Mouse (Mus musculus) limb, embryonic 12.5 days (tissue): Measurements from ENCODE around the gene Arid1b. TPM values are rescaled to one million over a fixed set of nuclear protein-coding genes. Genes with fewer than 3 reads are reported as not detected.

Experiments used
- ATAC-seq: fragments of 200-750 bp; cut with Nextera tagmentation; 2 replicates; pipeline ENCODE4 v1.8.0; 2017; ENCODE audit warnings: low read depth, moderate TSS enrichment; ENCODE audit not compliant: insufficient number of reproducible peaks, insufficient read depth, low FRiP score, low TSS enrichment
- H3K27ac ChIP-seq: fragments of 300-500 bp; sonication (generic); 2 replicates; pipeline ENCODE4 v1.5.1; 2016; ENCODE audit warnings: mild to moderate bottlenecking, moderate library complexity
- H3K27me3 ChIP-seq: fragments of 300-500 bp; sonication (generic); 2 replicates; pipeline ENCODE4 v1.6.1; 2016; ENCODE audit warnings: mild to moderate bottlenecking, moderate library complexity
- H3K36me3 ChIP-seq: fragments of 300-500 bp; sonication (generic); 2 replicates; pipeline ENCODE4 v1.6.1; 2016; ENCODE audit warnings: mild to moderate bottlenecking, moderate library complexity
- H3K4me1 ChIP-seq: fragments of 300-500 bp; sonication (generic); replicated peaks from 2 replicates; pipeline ENCODE4 v1.6.1; 2016
- H3K4me2 ChIP-seq: fragments of 300-500 bp; sonication (generic); 2 replicates; pipeline ENCODE4 v1.6.1; 2016; ENCODE audit warnings: mild to moderate bottlenecking, moderate library complexity
- H3K4me3 ChIP-seq: fragments of 300-500 bp; sonication (generic); replicated peaks from 2 replicates; pipeline ENCODE4 v1.5.1; 2016; ENCODE audit warnings: mild to moderate bottlenecking
- H3K9ac ChIP-seq: fragments of 300-500 bp; sonication (generic); replicated peaks from 2 replicates; pipeline ENCODE4 v1.6.1; 2016; ENCODE audit warnings: mild to moderate bottlenecking, moderate library complexity
- H3K9me3 ChIP-seq: fragments of 300-500 bp; sonication (generic); 2 replicates; pipeline ENCODE4 v1.6.1; 2016; ENCODE audit warnings: mild to moderate bottlenecking, moderate library complexity
- WGBS: fragments of 180-500 bp; shearing (Covaris S2); methylation state at CpG from one replicate; pipeline ENCODE4 v1.1.7; 2016; 5-methylcytosine and 5-hydroxymethylcytosine counted together
- polyA plus RNA-seq: library from polyadenylated mRNA; unstranded; fragments of >200 nt; fragmentation: Nextera tagmentation; extraction: Ambion mirVana; gene quantifications from 2 replicates; pipeline ENCODE4 v1.2.1, GENCODE M21; 2016

The Arid1b gene
- polyA plus RNA-seq, 1 experiment from 2014 or later = 18.2 TPM

GRCm38 (mm10) chr17:5190367-5190766 lies 196.2 kb downstream of the Arid1b start:
- Histone ChIP-seq H3K27me3 (no peaks in the 10 kb centered on the region), H3K4me2 (peak overlapping the region; percentile 69), H3K9me3 (no peaks in the 10 kb centered on the region), H3K4me3 (peak overlapping the region; percentile 55), H3K9ac (peak overlapping the region; percentile 86), H3K27ac (peak overlapping the region; percentile 99), H3K4me1 (peaks cover 30% of the 10 kb centered on the region), H3K36me3 (no peaks in the 10 kb centered on the region)
- ATAC-seq = peak; percentile 1; the same call in 1 of the 2 replicates
- WGBS = 37% methylated on average over 3 of the region's 3 CpGs

- no peak overlapping the region for H3K4me3 ChIP-seq
- H3K27me3 ChIP-seq = no peaks in the 10 kb centered on the region
- WGBS = 83% methylated on average over 8 of the region's 8 CpGs
- H3K36me3 ChIP-seq = no peaks in the 10 kb centered on the region
- no peak overlapping the region for H3K4me2 ChIP-seq
- peaks cover 41% of the 10 kb centered on the region for H3K4me1 ChIP-seq
- no peak overlapping the region for H3K27ac ChIP-seq
- H3K9me3 ChIP-seq = no peaks in the 10 kb centered on the region
- ATAC-seq = no peak
- no peak overlapping the region for H3K9ac ChIP-seq
These were observed 200.2 kb downstream of the Arid1b start for GRCm38 (mm10) chr17:5194157-5194916.

GRCm38 (mm10) chr17:5195397-5195796 lies 201.3 kb downstream of the Arid1b start:
- H3K9ac ChIP-seq = no peak overlapping the region
- 57% methylated on average over 5 of the region's 5 CpGs for WGBS
- no peak for ATAC-seq

GRCm38 (mm10) chr17:5196005-5196404 lies 201.9 kb downstream of the Arid1b start:
- no peaks in the 10 kb centered on the region for H3K36me3 ChIP-seq
- ATAC-seq = no peak
- no peaks in the 10 kb centered on the region for H3K9me3 ChIP-seq
- H3K9ac ChIP-seq = no peak overlapping the region
- H3K4me3 ChIP-seq = no peak overlapping the region
- H3K27me3 ChIP-seq = no peaks in the 10 kb centered on the region
- 88% methylated on average over 10 of the region's 10 CpGs for WGBS
- peaks cover 36% of the 10 kb centered on the region for H3K4me1 ChIP-seq
- H3K4me2 ChIP-seq = no peak overlapping the region
- no peak overlapping the region for H3K27ac ChIP-seq

More at GRCm38 (mm10) chr17:5195397-5195796, 201.3 kb downstream of the Arid1b start:
- Histone ChIP-seq H3K4me3 (no peak overlapping the region), H3K9me3 (no peaks in the 10 kb centered on the region), H3K4me2 (no peak overlapping the region), H3K27ac (no peak overlapping the region), H3K27me3 (no peaks in the 10 kb centered on the region), H3K4me1 (peaks cover 40% of the 10 kb centered on the region), H3K36me3 (no peaks in the 10 kb centered on the region)

- ATAC-seq = no peak
These were observed 202.4 kb downstream of the Arid1b start for GRCm38 (mm10) chr17:5196508-5196907.

GRCm38 (mm10) chr17:5197083-5197482 lies 203.0 kb downstream of the Arid1b start:
- Histone ChIP-seq H3K4me2 (no peak overlapping the region), H3K27ac (no peak overlapping the region), H3K4me1 (peaks cover 35% of the 10 kb centered on the region), H3K36me3 (no peaks in the 10 kb centered on the region), H3K27me3 (no peaks in the 10 kb centered on the region), H3K9me3 (no peaks in the 10 kb centered on the region), H3K4me3 (no peak overlapping the region), H3K9ac (no peak overlapping the region)
- 78% methylated on average over 2 of the region's 2 CpGs for WGBS
- ATAC-seq = no peak

More at GRCm38 (mm10) chr17:5196508-5196907, 202.4 kb downstream of the Arid1b start:
- Histone ChIP-seq H3K4me2 (no peak overlapping the region), H3K27me3 (no peaks in the 10 kb centered on the region), H3K4me3 (no peak overlapping the region), H3K9ac (no peak overlapping the region), H3K9me3 (no peaks in the 10 kb centered on the region), H3K4me1 (peaks cover 34% of the 10 kb centered on the region), H3K36me3 (no peaks in the 10 kb centered on the region), H3K27ac (no peak overlapping the region)
- 78% methylated on average over 6 of the region's 6 CpGs for WGBS

- no peak for ATAC-seq
- 82% methylated on average over 3 of the region's 3 CpGs for WGBS
- no peaks in the 10 kb centered on the region for H3K9me3 ChIP-seq
- no peak overlapping the region for H3K4me2 ChIP-seq
- no peak overlapping the region for H3K9ac ChIP-seq
- H3K4me3 ChIP-seq = no peak overlapping the region
- H3K27ac ChIP-seq = no peak overlapping the region
- no peaks in the 10 kb centered on the region for H3K36me3 ChIP-seq
- H3K27me3 ChIP-seq = no peaks in the 10 kb centered on the region
- peaks cover 37% of the 10 kb centered on the region for H3K4me1 ChIP-seq
These were observed 203.6 kb downstream of the Arid1b start for GRCm38 (mm10) chr17:5197765-5198164.

- Histone ChIP-seq H3K27ac (no peak overlapping the region), H3K9me3 (no peaks in the 10 kb centered on the region), H3K4me2 (no peak overlapping the region), H3K27me3 (no peaks in the 10 kb centered on the region), H3K4me3 (no peak overlapping the region), H3K4me1 (peaks cover 41% of the 10 kb centered on the region), H3K9ac (no peak overlapping the region), H3K36me3 (no peaks in the 10 kb centered on the region)
- 73% methylated on average over 6 of the region's 6 CpGs for WGBS
- ATAC-seq = no peak
These were observed 204.1 kb downstream of the Arid1b start for GRCm38 (mm10) chr17:5198252-5198651.

- no peak overlapping the region for H3K9ac ChIP-seq
- no peak overlapping the region for H3K4me3 ChIP-seq
- H3K36me3 ChIP-seq = no peaks in the 10 kb centered on the region
- H3K27ac ChIP-seq = no peak overlapping the region
- no peak for ATAC-seq
- peaks cover 47% of the 10 kb centered on the region for H3K4me1 ChIP-seq
- H3K4me2 ChIP-seq = no peak overlapping the region
- no peaks in the 10 kb centered on the region for H3K9me3 ChIP-seq
- H3K27me3 ChIP-seq = no peaks in the 10 kb centered on the region
- 69% methylated on average over 4 of the region's 4 CpGs for WGBS
These were observed 204.7 kb downstream of the Arid1b start for GRCm38 (mm10) chr17:5198811-5199210.

- Histone ChIP-seq H3K36me3 (no peaks in the 10 kb centered on the region), H3K9me3 (no peaks in the 10 kb centered on the region), H3K4me2 (no peak overlapping the region), H3K9ac (no peak overlapping the region), H3K27me3 (no peaks in the 10 kb centered on the region), H3K27ac (no peak overlapping the region), H3K4me3 (no peak overlapping the region), H3K4me1 (peaks cover 54% of the 10 kb centered on the region)
- WGBS = 93% methylated on average over 6 of the region's 6 CpGs
- no peak for ATAC-seq
These were observed 206.5 kb downstream of the Arid1b start for GRCm38 (mm10) chr17:5200638-5201037.

GRCm38 (mm10) chr17:5201859-5202598 lies 207.9 kb downstream of the Arid1b start:
- Histone ChIP-seq H3K4me2 (no peak overlapping the region), H3K27me3 (no peaks in the 10 kb centered on the region), H3K4me3 (no peak overlapping the region), H3K4me1 (peaks cover 60% of the 10 kb centered on the region), H3K36me3 (no peaks in the 10 kb centered on the region), H3K9me3 (no peaks in the 10 kb centered on the region), H3K9ac (no peak overlapping the region), H3K27ac (no peak overlapping the region)
- ATAC-seq = no peak
- 79% methylated on average over 6 of the region's 6 CpGs for WGBS
